Mouse (Mus musculus): ENCODE data around the gene Nsd1.

GRCm38 (mm10) chr13:55190121-55190868, 19.3 kb upstream of the Nsd1 start:
- TF ChIP-seq CTCF (IDR thresholded peaks at IDR 0.05; ENCODE audit: borderline replicate concordance, control insufficient read depth, extremely low read depth, insufficient read depth, low read length, poor library complexity) (peak; percentile 85), POLR2A (IDR thresholded peaks at IDR 0.05; ENCODE audit: control insufficient read depth, extremely low read depth, insufficient read depth, low read length, poor library complexity) (peak; percentile 45; the same call in 1 of the 2 replicates)
